Mouse (Mus musculus): ENCODE measurements at regions not wholly inside any gene's neighbourhood (a gene's known extent, or its start where the extent isn't known, plus 50 kb on each side); places are given as distances from the start of the nearest gene placed in this dataset.

- TF ChIP-seq ZNF384 (IDR thresholded peaks at IDR 0.05; ENCODE audit: low read depth, low read length) (no peak), MAFK (IDR thresholded peaks at IDR 0.05; ENCODE audit: insufficient read depth, low read depth, low read length) (no peak), HCFC1 (IDR thresholded peaks at IDR 0.05; ENCODE audit: borderline replicate concordance, insufficient read depth, low read length) (no peak)
These were observed 581.5 kb downstream of the Isl1 start for GRCm38 (mm10) chr13:115727986-115728385.
